Mouse (Mus musculus) right cerebral cortex, adult 18-20 months (tissue): Measurements from ENCODE around the gene Echdc2.

Source experiments
- DNase-seq: peaks from one replicate; pipeline ENCODE4 v3.0.0; 2022; ENCODE audit warnings: mixed read lengths

Echdc2 gene

GRCm38 (mm10) chr4:108213023-108213422, 47.8 kb downstream of the Echdc2 start:
- no peak for DNase-seq

DNA sequence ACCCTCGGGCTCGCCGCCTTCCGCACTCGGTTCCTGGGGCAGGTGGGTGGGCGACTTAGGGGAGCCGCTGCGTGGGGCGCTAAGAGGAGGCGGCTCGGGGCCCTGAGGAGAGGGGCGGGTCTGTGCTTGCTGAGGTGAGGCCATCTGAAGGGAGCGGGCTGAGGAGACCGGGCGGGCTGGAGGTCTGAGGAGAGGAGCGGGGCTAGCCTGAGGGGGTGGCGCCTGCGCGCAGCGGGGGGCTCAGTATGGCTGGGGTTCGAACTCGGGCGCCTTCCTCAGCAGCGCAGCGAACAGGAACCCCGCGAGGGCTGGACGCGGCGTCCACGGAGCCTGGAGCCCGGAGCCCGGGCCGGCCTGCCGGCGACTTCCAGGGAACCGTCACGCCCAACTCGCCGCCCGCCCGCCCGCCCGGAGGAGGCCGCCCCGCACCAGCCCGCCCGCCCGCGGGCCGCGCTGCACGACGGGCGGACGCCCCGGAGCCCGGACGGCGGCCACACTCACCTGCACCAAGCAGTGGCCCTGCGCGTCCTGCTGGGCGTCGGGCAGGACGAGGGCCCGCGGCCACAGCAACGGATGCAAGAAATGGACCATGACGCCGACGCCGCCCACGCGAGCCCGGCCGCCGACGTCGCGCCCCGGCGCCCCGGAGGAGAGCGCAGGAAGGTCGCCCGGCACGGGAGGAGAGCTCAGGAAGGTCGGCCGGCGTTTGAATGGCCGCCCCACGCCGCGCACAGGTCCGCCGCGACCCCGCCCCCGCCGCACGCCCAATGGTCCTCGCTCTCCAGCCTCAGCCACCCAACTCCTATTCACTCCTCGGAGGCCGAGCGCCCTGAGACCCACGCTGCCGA, 52.3 kb downstream of the Echdc2 start, which contains the start of gene Zyg11a:
Zyg11a (minus strand) TSS at position 717 of the 848 bp plus-strand sequence.
- DNase-seq, result no peak

DNA sequence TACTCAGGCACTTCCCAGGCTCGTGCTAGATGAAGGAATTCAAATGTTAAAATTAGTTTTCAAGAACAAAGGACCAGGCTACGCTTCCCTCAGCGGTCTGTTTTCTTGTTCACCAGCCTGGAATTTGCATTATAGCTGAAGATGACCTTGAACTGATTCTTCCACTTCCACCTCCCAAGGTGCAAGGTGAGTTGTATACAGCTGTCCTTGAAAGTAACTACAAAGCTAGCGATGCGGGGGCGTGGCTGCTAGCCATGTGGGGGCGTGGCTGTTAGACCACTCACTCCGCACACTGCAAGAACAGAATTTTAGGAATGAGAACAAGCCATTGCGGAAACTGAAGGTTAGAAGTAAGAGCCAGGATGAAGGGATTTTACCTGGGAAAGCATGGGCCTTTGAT, 53.8 kb downstream of the Echdc2 start:
- DNase-seq, result no peak

DNA sequence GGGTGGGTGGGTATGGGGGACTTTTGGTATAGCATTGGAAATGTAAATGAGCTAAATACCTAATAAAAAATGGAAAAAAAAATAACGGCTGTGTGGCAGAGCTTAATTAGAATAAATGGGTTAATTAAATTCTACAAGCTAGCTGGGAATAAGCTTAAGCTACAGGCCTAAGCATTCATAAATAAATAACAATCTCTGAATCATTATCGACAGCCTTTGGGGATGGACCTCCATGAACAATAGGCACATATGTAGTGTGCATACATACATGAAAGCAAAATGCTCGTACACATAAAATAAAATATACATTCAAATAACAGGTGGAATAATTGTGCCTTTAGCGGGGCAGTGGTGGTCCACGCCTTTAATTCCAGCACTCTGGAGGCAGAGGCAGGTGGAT, 57.3 kb downstream of the Echdc2 start:
- no peak for DNase-seq

DNA sequence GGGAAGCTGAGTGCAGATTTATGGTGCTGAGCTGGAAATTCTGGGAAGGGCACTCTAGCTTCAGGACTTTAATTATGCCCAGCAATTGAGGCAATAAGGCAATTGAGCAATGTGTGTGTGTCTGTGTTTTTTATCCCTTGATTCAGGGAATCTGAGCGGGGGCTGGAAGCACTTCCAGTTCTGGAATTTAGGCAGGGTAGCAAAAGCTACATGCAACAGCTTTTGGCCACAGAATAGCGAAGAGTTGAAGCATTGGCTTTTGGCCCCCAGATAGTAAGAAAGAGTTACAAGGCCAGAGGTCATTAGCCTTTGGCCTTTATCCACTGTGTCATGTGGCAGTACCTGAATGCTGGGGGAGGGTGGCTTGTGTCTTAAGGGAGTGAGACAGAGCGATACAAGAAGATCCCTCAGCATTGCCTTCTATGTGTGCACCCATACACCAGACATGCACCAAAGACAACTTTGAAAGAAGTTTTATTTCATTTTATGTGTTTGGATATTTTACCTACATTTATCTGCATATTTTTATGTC, 60.2 kb downstream of the Echdc2 start:
- no peak for DNase-seq
